14 mouse cellular contexts compared by ENCODE assay signal in the genomic region with DNA sequence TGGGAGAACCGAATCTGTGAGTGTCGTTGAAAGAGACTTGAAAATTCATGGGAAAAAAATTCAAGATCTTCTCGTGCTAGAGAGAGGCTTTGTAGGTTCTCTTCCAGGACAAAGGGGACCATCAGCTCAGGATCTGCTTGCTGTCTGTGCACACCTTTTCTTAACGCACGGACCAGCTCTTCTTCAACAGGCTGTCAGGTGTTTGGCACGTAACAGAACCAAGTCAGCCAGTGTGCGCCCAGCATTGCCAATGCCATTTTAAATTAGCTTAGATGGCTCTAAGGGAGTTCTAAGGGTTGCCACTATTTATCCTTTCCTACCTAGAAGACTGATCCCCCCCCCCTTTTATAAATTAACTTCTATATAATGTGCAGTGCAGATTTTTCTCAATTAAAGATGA.
"Had no signal": no experiment of that assay in that cellular context is flagged by ENCODE, and none has a peak within 500 bp of the region (broad histone marks: within the 10 kb centered on the region; RNA-seq: fewer than 3 reads in every experiment).

No protein-coding gene starts in this region.

- DNase-seq: gastrocnemius, adult 2 months; gastrocnemius, postnatal 10 days; gastrocnemius, postnatal 25 days; heart, adult 2 months; heart, postnatal 14 days; heart, postnatal 4 days; kidney, adult 18-20 months; kidney, adult 8-10 months; kidney, postnatal 10 days; kidney, postnatal 25 days; kidney, postnatal 4 days; liver; liver, embryonic 13.5 days; liver, postnatal 0 days had no signal
